Mouse (Mus musculus) adipocyte (in vitro differentiated cells): ENCODE results near the gene Eda.
"Not testable (repeated sequence)": the region's sequence is repeated elsewhere in the genome, so short reads cannot be mapped to it uniquely, and the experiment has no call there.

Source experiments
- DNase-seq: peaks from one replicate; pipeline ENCODE4 v3.0.0-alpha.2; 2016; ENCODE audit warnings: low spot score

The Eda gene

GRCm38 (mm10) chrX:100409245-100409644, 433.8 kb downstream of the Eda start:
- no peak for DNase-seq

- DNase-seq = no peak
Observed at GRCm38 (mm10) chrX:100428693-100429092, 453.3 kb downstream of the Eda start, which contains the start of gene Otud6a. Gene Otud6a (plus strand): TSS chrX:100429013.

GRCm38 (mm10) chrX:100432311-100432710, 456.9 kb downstream of the Eda start:
- peak; percentile 60 for DNase-seq

- DNase-seq = not testable (repeated sequence)
Observed at GRCm38 (mm10) chrX:100442617-100443016, 467.2 kb downstream of the Eda start, which contains the start of gene Awat2. Gene Awat2 (minus strand): TSS chrX:100442717.

- no peak for DNase-seq
Observed at GRCm38 (mm10) chrX:100443532-100443931, 468.1 kb downstream of the Eda start.
